Mouse (Mus musculus): ENCODE data around the gene Dnajc2. TPM values are rescaled to one million over a fixed set of nuclear protein-coding genes. Genes with fewer than 3 reads are reported as not detected.
A peak's percentile ranks its signal among the peaks of the same experiment; 100 is the strongest.

The Dnajc2 gene
- total RNA-seq (2021): 10 to 100 TPM; 21.2 to 22.8 TPM

DNA sequence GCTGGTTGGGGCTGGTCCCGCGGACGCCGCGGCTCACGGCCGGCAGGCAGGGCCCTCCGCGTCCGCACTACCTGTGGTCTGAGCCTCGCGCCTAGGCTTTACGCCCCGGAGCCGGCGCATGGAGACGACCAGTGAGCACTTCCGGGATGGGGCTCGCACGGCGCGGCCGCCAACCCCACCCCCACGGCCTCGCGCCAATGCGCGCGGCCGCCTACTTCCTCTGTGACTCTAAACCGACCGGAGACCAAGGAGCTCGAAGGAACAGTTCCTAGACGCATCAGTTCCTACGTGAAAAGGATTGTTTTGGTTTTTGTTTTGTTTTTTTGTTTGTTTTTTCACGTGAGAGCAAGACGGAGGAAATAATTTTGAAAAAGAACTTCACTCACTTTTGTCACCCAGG is at the start of gene Dnajc2, which contains the start of gene Psmc2:
TSS of gene Dnajc2 (minus strand) at position 199 of the 400 bp plus-strand sequence.
TSS of gene Psmc2 (plus strand) at position 231 of the 400 bp plus-strand sequence.
- intact Hi-C loops (cut with DNase I): loop anchor here (5.0 kb wide), 1 partner anchor 83 kb away; the partner anchor contains the start of gene Napepld
- DNase-seq: peak; percentile 86 to 87

- intact Hi-C loops (cut with DNase I): no loop called here
- DNase-seq: no peak
These were observed 46.7 kb upstream of the Dnajc2 start for GRCm38 (mm10) chr5:21831761-21832160.

GRCm38 (mm10) chr5:21828855-21829254 is 43.8 kb upstream of the Dnajc2 start:
- no peak for DNase-seq
- intact Hi-C loops (cut with DNase I): no loop called here

- intact Hi-C loops (cut with DNase I): no loop called here
- DNase-seq: no peak
These were observed 42.6 kb upstream of the Dnajc2 start for GRCm38 (mm10) chr5:21827643-21828042.

- intact Hi-C loops (cut with DNase I): no loop called here
- no peak for DNase-seq
These were observed 41.3 kb upstream of the Dnajc2 start for GRCm38 (mm10) chr5:21826370-21826769.

- peak in 1 of 2 experiments; percentile 13 for DNase-seq
These were observed 28.9 kb upstream of the Dnajc2 start for GRCm38 (mm10) chr5:21813994-21814393.

DNA sequence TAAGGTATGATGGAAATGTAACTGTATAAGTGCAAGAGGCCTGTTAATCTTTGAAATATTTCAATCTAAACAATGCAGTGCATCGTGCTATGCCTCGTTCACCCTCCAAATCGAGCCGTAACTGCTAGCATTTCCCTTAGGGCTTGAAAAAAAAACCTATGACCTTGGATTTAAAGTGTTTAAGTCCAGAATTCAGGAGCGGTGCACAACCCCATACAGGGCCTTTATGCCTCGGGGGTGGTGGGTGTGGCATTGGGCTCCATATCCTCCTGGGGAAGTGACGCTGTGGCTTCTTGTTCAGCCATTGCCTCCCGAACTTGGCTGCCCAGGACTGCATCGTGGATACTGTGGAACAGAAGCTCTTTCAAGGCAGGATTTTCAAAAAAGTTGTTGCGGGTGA is 25.9 kb upstream of the Dnajc2 start:
- intact Hi-C loops (cut with DNase I): no loop called here
- no peak for DNase-seq

More at GRCm38 (mm10) chr5:21813994-21814393, 28.9 kb upstream of the Dnajc2 start:
- intact Hi-C loops (cut with DNase I): no loop called here

- intact Hi-C loops (cut with DNase I): no loop called here
- DNase-seq: no peak
These were observed 19.8 kb upstream of the Dnajc2 start for GRCm38 (mm10) chr5:21804837-21805236.

DNA sequence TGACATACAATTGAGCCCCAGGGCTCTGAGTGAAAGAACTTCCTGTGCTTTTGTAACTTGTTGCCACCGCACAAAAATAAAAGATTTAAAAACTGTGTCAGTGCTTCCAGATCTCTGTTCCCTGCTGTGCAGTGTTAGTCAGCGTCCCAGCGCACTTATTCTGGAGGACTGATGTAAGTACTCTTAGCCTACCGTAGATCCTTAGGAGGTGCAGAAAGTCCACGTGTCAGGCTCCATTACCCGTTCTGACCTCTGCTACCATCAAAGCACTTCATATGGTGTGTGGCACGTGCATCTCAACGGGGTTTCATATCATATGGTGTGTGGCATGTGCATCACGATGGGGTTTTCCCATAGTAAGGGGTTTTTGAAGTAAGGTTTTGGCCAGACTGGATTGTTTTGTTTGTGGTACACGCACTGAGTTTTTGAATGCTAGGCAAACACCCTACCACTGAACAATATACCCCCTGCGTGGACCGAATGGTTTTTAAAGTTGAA is 18.7 kb upstream of the Dnajc2 start:
- DNase-seq: no peak
- intact Hi-C loops (cut with DNase I): no loop called here

- DNase-seq: no peak
- intact Hi-C loops (cut with DNase I): no loop called here
These were observed 17.9 kb upstream of the Dnajc2 start for GRCm38 (mm10) chr5:21802907-21803306.

GRCm38 (mm10) chr5:21792166-21792565 is 7.1 kb upstream of the Dnajc2 start:
- intact Hi-C loops (cut with DNase I): no loop called here
- no peak for DNase-seq

GRCm38 (mm10) chr5:21789061-21789460 is 4.0 kb upstream of the Dnajc2 start:
- no peak for DNase-seq
- intact Hi-C loops (cut with DNase I): loop anchor here (5.0 kb wide), 1 partner anchor 87 kb away; the partner anchor contains the start of gene Napepld

DNA sequence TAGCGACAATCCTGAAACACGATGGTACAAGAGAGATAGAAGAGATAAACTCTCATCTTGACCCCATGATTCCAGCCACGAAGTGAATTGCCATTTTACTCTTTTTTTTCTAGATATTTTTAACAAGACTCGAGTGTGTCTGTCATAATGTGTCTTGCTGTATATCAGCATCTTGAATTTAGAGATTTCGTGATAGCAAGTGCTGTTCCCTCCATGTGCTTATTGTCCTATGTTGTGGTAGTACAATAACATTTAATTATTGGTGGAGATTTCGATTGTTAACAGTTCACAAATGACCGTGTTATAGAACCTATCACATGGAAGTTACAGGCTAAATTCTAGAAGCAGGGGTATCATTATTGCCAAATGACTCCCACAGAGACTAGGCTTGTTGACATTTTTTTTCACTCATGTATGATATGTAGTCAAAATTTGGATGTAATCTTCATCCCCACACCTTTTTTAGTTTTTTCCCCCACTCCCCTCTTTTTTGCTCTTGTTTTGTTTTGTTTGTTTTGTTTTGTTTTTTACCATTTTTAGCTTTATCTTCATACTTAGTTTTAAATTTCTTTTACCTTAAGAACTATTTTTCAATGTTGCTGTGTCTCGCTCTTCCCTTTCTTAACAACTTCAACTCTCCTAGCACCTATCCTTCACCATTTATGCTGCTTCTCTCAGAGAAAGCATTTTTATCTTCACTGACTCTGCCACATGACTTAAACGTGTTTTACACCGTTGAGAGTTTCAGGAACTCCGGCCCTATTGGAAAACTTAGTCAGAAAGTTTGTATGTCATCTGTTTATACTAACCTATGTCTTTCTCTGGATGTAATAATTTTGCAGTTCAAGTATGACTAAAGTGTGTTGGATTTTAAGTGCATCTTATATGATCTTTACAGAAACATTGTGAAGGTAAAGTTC is 2.4 kb upstream of the Dnajc2 start:
- no peak for DNase-seq
- intact Hi-C loops (cut with DNase I): loop anchor here (5.0 kb wide), 1 partner anchor 85 kb away; the partner anchor contains the start of gene Napepld

DNA sequence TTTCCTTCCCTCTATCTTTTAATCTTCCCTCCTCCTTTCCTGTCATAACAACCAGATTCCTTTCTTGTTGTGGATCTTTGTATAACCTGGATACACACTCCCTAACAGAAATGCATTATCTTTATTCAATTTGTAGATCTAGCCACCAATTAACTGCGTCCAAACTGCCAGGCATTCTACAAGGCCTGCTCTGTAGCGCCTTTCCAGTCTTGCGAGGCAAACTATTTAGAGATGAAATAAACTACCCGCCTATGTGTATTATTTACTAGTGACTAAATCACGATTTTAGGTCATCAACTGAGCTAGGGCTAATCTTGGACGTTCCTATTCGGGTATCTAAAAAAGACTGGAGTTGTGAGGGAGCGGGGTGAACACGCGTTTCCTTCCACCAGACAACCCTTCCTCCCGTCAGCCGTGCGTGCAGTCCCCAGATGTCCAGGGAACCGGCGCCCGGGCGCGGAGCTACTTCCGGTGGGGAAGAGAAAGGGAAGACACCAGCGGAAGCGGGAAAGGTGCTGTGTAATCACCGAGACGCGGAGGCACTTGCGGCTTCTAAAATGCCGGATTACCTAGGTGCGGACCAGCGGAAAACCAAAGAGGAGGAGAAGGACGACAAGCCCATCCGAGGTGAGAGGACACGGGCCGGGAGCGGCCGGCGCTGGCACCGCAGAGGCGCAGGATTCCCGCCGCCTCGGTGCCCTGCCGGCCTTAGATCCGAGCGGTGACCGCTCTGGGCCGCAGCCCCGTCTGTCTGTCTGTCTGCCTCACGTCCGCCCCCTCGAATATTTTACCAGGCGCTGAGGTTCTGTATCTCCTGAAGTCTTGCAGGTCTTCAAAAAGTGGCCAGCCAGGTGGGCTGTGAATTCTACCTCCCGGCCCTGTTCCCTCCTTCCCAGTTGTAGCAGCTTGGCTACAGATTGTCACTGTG is 1.5 kb upstream of the Dnajc2 start:
- DNase-seq: peak; percentile 92 to 94
- intact Hi-C loops (cut with DNase I): loop anchor here (1.0 to 5.0 kb wide), 2 partner anchors 49 to 84 kb away; partner anchors contain the start of genes Napepld and Pmpcb

- DNase-seq: peak in 1 of 2 experiments; percentile 8
- intact Hi-C loops (cut with DNase I): loop anchor here (1.0 to 5.0 kb wide), 2 partner anchors 48 to 83 kb away; partner anchors contain the start of genes Napepld and Pmpcb
These were observed 725 bp upstream of the Dnajc2 start for GRCm38 (mm10) chr5:21785776-21786175.

DNA sequence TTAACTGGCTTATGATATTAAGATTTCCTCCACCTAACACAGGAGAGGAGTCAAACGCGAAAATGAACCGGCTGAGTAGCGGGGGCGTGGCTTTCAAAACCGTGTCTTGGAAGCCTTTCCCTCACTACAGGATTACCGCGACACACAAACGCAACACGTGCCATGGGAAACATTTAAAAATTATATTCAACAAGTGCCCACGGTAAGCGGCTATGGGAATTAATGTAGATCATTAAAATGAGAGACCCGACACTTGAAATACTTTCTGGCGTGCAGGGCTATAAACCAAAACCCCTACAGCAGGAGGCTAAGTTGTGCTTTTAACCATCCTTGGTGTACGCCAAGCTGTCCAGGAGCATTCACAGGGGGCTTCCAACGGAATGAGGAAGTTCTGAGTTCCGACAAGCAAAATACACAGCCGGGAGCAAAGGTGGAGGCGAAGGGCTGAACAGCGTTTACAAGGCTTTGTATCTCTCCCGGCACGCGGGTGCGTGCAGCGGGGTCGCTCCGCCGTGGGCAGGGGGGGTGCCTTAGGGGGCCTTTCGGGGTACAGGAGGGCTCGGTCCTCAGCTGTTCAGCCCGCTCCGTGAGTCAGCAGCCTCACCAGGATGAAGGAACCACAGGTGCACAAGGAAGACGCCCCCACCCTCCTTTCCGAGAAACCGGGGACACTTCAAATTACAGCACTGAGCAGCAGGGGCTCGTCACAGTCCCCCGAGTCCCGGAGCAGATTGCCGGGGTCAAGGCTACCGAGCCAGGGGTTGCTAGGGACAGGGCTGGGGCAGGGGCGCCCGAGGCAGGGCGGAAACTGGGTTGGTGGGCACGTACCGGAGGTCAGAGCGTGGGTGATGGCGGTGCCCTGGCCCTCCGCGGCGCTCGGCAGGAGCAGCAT is 644 bp downstream of the Dnajc2 start:
- DNase-seq: no peak
- intact Hi-C loops (cut with DNase I): loop anchor here (5.0 kb wide), 1 partner anchor 82 kb away; the partner anchor contains the start of gene Napepld

- DNase-seq: no peak
- intact Hi-C loops (cut with DNase I): no loop called here
These were observed 8.6 kb downstream of the Dnajc2 start for GRCm38 (mm10) chr5:21776491-21776890.

- intact Hi-C loops (cut with DNase I): no loop called here
- DNase-seq: no peak
These were observed 15.2 kb downstream of the Dnajc2 start for GRCm38 (mm10) chr5:21769841-21770240.

DNA sequence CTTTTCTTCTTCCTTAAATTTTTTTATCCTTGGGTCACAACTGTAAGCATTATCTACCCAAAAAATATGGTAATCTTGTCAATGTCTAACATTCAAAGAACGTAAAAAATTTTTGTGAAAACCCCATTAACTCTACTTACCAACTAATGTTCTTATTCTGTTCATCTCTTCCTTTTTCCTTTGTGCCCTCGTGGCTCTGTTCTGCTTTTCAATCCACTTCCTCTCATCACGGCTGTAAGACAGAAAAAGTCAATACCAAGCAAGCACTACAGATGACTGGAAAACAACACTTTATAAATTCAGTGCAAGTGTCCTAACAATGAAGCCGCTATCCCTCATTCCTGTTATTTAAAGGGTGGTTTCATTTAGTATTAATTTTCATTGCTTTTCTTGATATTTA is 16.5 kb downstream of the Dnajc2 start:
- intact Hi-C loops (cut with DNase I): no loop called here
- DNase-seq: no peak
